Mouse (Mus musculus) MEL (cell line): ENCODE results near the gene Trpv3. TPM values are rescaled to one million over a fixed set of nuclear protein-coding genes. Genes with fewer than 3 reads are reported as not detected.

ENCODE experiments used
- DNase-seq: peaks from one replicate; pipeline ENCODE4 v3.0.0; 2011; ENCODE audit warnings: low read depth, low spot score
- H3K27ac ChIP-seq: 2 replicates; pipeline ENCODE4 v1.5.1; 2012; ENCODE audit warnings: low read depth, mild to moderate bottlenecking, control low read depth, low read length, moderate library complexity; ENCODE audit not compliant: control insufficient read depth
- H3K27me3 ChIP-seq, 2 experiments: fragments of 150-350 bp in 1 of 2; sonication (generic) in 1 of 2; 2 replicates each; pipeline ENCODE4 v1.6.1; 2012; ENCODE audit warnings: low read length in 2 of 2, mild to moderate bottlenecking in 2 of 2, improper control_type of control experiment in 1 of 2, moderate library complexity in 1 of 2; ENCODE audit not compliant: insufficient read depth in 2 of 2, control insufficient read depth in 1 of 2
- H3K36me3 ChIP-seq, 2 experiments: 2 replicates each; pipeline ENCODE4 v1.6.1; 2012 to 2014; ENCODE audit warnings: low read length in 2 of 2, improper control_type of control experiment in 1 of 2, inconsistent platforms in 1 of 2, mild to moderate bottlenecking in 1 of 2; ENCODE audit not compliant: insufficient read depth in 2 of 2, control insufficient read depth in 1 of 2
- H3K4me1 ChIP-seq, 2 experiments: fragments of 150-350 bp in 1 of 2; sonication (generic) in 1 of 2; 2 replicates each; pipeline ENCODE4 v1.6.1; 2012; ENCODE audit warnings: low read length in 2 of 2, improper control_type of control experiment in 1 of 2, mild to moderate bottlenecking in 1 of 2; ENCODE audit not compliant: insufficient read depth in 2 of 2, control insufficient read depth in 1 of 2
- H3K4me3 ChIP-seq, 2 experiments: fragments of 150-350 bp in 1 of 2; sonication (generic) in 1 of 2; 2 replicates each; pipeline ENCODE4 v1.5.1; 2012; ENCODE audit warnings: low read depth in 2 of 2, low read length in 2 of 2, mild to moderate bottlenecking in 2 of 2, moderate library complexity in 2 of 2, control low read depth in 1 of 2, improper control_type of control experiment in 1 of 2; ENCODE audit not compliant: control insufficient read depth in 1 of 2, insufficient read depth in 1 of 2
- H3K79me2 ChIP-seq: 2 replicates; pipeline ENCODE4 v1.6.1; 2012; ENCODE audit warnings: mild to moderate bottlenecking, low read length, moderate library complexity; ENCODE audit not compliant: control insufficient read depth, poor library complexity, insufficient read depth
- H3K9ac ChIP-seq: 2 replicates; pipeline ENCODE4 v1.6.1; 2012; ENCODE audit warnings: low read depth, mild to moderate bottlenecking, control low read depth, low read length, moderate library complexity; ENCODE audit not compliant: control insufficient read depth, poor library complexity, severe bottlenecking
- H3K9me3 ChIP-seq: fragments of 150-350 bp; sonication (generic); replicated peaks from 2 replicates; pipeline ENCODE4 v1.6.1; 2012; ENCODE audit warnings: mild to moderate bottlenecking, low read length, improper control_type of control experiment, moderate library complexity; ENCODE audit not compliant: insufficient read depth
- BHLHE40 ChIP-seq: IDR thresholded peaks from 2 replicates; pipeline ENCODE4 v1.6.1; 2012; ENCODE audit warnings: low read depth, mild to moderate bottlenecking, inconsistent platforms, low read length, improper control_type of control experiment, borderline replicate concordance
- CHD1 ChIP-seq: IDR thresholded peaks from 2 replicates; pipeline ENCODE4 v1.6.1; 2012; ENCODE audit warnings: low read depth, mild to moderate bottlenecking, inconsistent platforms, low read length, improper control_type of control experiment
- E2F4 ChIP-seq: IDR thresholded peaks from 2 replicates; pipeline ENCODE4 v1.6.1; 2011; ENCODE audit warnings: low read depth, low read length, improper control_type of control experiment, borderline replicate concordance
- EP300 ChIP-seq, 2 experiments: IDR thresholded peaks; 2 replicates each; pipeline ENCODE4 v1.6.1; 2011; ENCODE audit warnings: improper control_type of control experiment in 2 of 2, low read length in 2 of 2, low read depth in 1 of 2, mild to moderate bottlenecking in 1 of 2
- GABPA ChIP-seq: IDR thresholded peaks from 2 replicates; pipeline ENCODE4 v1.6.1; 2012; ENCODE audit warnings: low read depth, mild to moderate bottlenecking, inconsistent platforms, low read length, improper control_type of control experiment, moderate library complexity
- GATA1 ChIP-seq: IDR thresholded peaks from 2 replicates; pipeline ENCODE4 v1.6.1; 2011; ENCODE audit warnings: low read depth, low read length, improper control_type of control experiment
- HCFC1 ChIP-seq: IDR thresholded peaks from 2 replicates; pipeline ENCODE4 v1.6.1; 2012; ENCODE audit warnings: low read depth, mild to moderate bottlenecking, inconsistent platforms, low read length, improper control_type of control experiment, moderate library complexity
- KAT2A ChIP-seq: conservative IDR thresholded peaks from 2 replicates; pipeline ENCODE4 v1.6.1; 2012; ENCODE audit warnings: low read depth, low read length, improper control_type of control experiment, inconsistent platforms
- MAFK ChIP-seq: IDR thresholded peaks from 2 replicates; pipeline ENCODE4 v1.6.1; 2011; ENCODE audit warnings: low read depth, mild to moderate bottlenecking, low read length, improper control_type of control experiment, borderline replicate concordance
- MAX ChIP-seq: IDR thresholded peaks from 2 replicates; pipeline ENCODE4 v1.6.1; 2011; ENCODE audit warnings: low read length, improper control_type of control experiment
- MXI1 ChIP-seq: IDR thresholded peaks from 2 replicates; pipeline ENCODE4 v1.6.1; 2011; ENCODE audit warnings: mild to moderate bottlenecking, low read depth, low read length, improper control_type of control experiment
- NELFE ChIP-seq: IDR thresholded peaks from 2 replicates; pipeline ENCODE4 v1.6.1; 2011; ENCODE audit warnings: low read depth, low read length, improper control_type of control experiment
- POLR2A ChIP-seq, 2 experiments: IDR thresholded peaks; 2 replicates each; pipeline ENCODE4 v1.6.1; 2011 to 2012; ENCODE audit warnings: low read length in 2 of 2, mild to moderate bottlenecking in 2 of 2, control low read depth in 1 of 2, improper control_type of control experiment in 1 of 2, low read depth in 1 of 2, moderate library complexity in 1 of 2; ENCODE audit not compliant: control insufficient read depth in 1 of 2, insufficient read depth in 1 of 2, poor library complexity in 1 of 2
- POLR2AphosphoS2 ChIP-seq: IDR thresholded peaks from 2 replicates; pipeline ENCODE4 v1.6.1; 2011; ENCODE audit warnings: low read length, improper control_type of control experiment
- POLR2AphosphoS5 ChIP-seq: IDR thresholded peaks from 2 replicates; pipeline ENCODE4 v1.6.1; 2012; ENCODE audit warnings: low read depth, borderline replicate concordance, mild to moderate bottlenecking, inconsistent platforms, low read length, moderate library complexity, mixed read lengths
- SIN3A ChIP-seq: IDR thresholded peaks from 2 replicates; pipeline ENCODE4 v1.6.1; 2012; ENCODE audit warnings: low read length, improper control_type of control experiment, inconsistent platforms
- TBP ChIP-seq: IDR thresholded peaks from 2 replicates; pipeline ENCODE4 v1.8.0; 2011; ENCODE audit warnings: low read depth, low read length, improper control_type of control experiment
- USF2 ChIP-seq, 2 experiments: IDR thresholded peaks; 2 replicates each; pipeline ENCODE4 v1.6.1; 2011 to 2012; ENCODE audit warnings: improper control_type of control experiment in 2 of 2, low read length in 2 of 2, borderline replicate concordance in 1 of 2, inconsistent platforms in 1 of 2, low read depth in 1 of 2, mild to moderate bottlenecking in 1 of 2; ENCODE audit not compliant: insufficient read depth in 1 of 2
- ZKSCAN1 ChIP-seq: IDR thresholded peaks from 2 replicates; pipeline ENCODE4 v1.6.1; 2012; ENCODE audit warnings: low read depth, mild to moderate bottlenecking, inconsistent platforms, low read length, improper control_type of control experiment, moderate library complexity
- ZMIZ1 ChIP-seq: IDR thresholded peaks from 2 replicates; pipeline ENCODE4 v1.6.1; 2012; ENCODE audit warnings: low read depth, mild to moderate bottlenecking, inconsistent platforms, low read length, improper control_type of control experiment, moderate library complexity
- polyA plus RNA-seq, 2 experiments: library from polyadenylated mRNA; stranded (reverse) in 1 of 2; unstranded in 1 of 2; fragments of >175 nt in 1 of 2; fragments of >200 nt in 1 of 2; gene quantifications; 2 replicates each; pipeline versions ENCODE4 v1.2.1 to v1.2.4; 2012; ENCODE audit warnings: low replicate concordance in 2 of 2, low read depth in 1 of 2; ENCODE audit not compliant: insufficient read length in 2 of 2, insufficient read depth in 1 of 2, missing spikeins in 1 of 2
- total RNA-seq: library from RNA; depleted of rRNA; stranded (reverse); fragments of 300-350 nt; gene quantifications from 2 replicates; pipeline ENCODE4 v1.2.3, GENCODE M21; 2012

The Trpv3 gene
- total and polyA plus RNA-seq, 3 experiments, result not detected

GRCm38 (mm10) chr11:73233992-73234391 lies 33.2 kb upstream of the Trpv3 start, which contains the start of gene Trpv1 (continued):
- TF ChIP-seq CHD1 (no peak), MAFK (no peak)
- TF ChIP-seq, all 39 proteins: peak for 0

GRCm38 (mm10) chr11:73235990-73236701 lies 31.0 kb upstream of the Trpv3 start:
- Histone ChIP-seq H3K79me2 (no peaks in the 10 kb centered on the region), H3K4me1 (no peaks in the 10 kb centered on the region), H3K27me3 (no peaks in the 10 kb centered on the region), H3K36me3 (no peaks in the 10 kb centered on the region), H3K27ac (no peak overlapping the region), H3K9ac (no peak overlapping the region), H3K4me3 (no peak overlapping the region), H3K9me3 (no peaks in the 10 kb centered on the region)
- no peak for DNase-seq
- TF ChIP-seq CHD1 (no peak), USF2 (IDR thresholded peaks at IDR 0.05; ENCODE audit: borderline replicate concordance in 1 of 2, insufficient read depth in 1 of 2, low read depth in 1 of 2, low read length in 2 of 2) (no peak), MXI1 (no peak), SIN3A (no peak), ZKSCAN1 (no peak), GATA1 (no peak), E2F4 (no peak), KAT2A (no peak), GABPA (no peak), NELFE (no peak), HCFC1 (no peak), EP300 (IDR thresholded peaks at IDR 0.05; ENCODE audit: low read depth in 1 of 2, low read length in 2 of 2) (no peak), ZMIZ1 (no peak), MAFK (no peak), POLR2AphosphoS2 (no peak), POLR2AphosphoS5 (no peak), POLR2A (IDR thresholded peaks at IDR 0.05; ENCODE audit: control insufficient read depth in 1 of 2, insufficient read depth in 1 of 2, low read depth in 1 of 2, low read length in 2 of 2, poor library complexity in 1 of 2) (no peak)

DNA sequence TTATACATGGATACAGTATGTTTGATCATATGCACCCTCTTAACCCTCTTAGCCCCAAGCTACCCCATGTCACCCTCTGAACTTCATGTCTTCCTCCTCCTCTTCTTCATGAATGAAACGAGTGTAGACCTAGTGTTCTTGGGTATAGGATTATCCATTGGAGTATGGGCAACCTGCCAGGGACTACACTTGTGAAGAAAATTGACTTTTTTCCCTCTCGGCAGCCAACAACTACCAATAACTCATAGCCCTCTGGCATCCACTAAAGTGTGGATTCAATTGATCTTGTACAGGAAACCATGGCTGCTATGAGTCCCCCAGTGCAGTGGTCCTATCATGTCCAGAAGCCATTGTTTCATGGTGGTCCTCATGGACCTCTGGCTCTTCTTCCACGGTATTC lies 30.5 kb upstream of the Trpv3 start:
- DNase-seq, result no peak
- Histone ChIP-seq H3K27me3 (no peaks in the 10 kb centered on the region), H3K4me3 (no peak overlapping the region), H3K36me3 (no peaks in the 10 kb centered on the region), H3K79me2 (no peaks in the 10 kb centered on the region)
- no peak for TF ChIP-seq MAX
- TF ChIP-seq ZKSCAN1, result no peak
- TF ChIP-seq TBP, result no peak
- TF ChIP-seq POLR2AphosphoS5, result no peak
- no peak for TF ChIP-seq CHD1
- TF ChIP-seq NELFE, result no peak
- no peak for TF ChIP-seq BHLHE40
- no peak for TF ChIP-seq MAFK
- TF ChIP-seq, all 39 proteins: peak for 0
- Histone ChIP-seq H3K4me1 (no peaks in the 10 kb centered on the region), H3K9ac (no peak overlapping the region), H3K9me3 (no peaks in the 10 kb centered on the region), H3K27ac (no peak overlapping the region)
